Mouse (Mus musculus): ENCODE results near the gene Cby1. TPM values are rescaled to one million over a fixed set of nuclear protein-coding genes. Genes with fewer than 3 reads are reported as not detected.

The Cby1 gene
- polyA plus RNA-seq, 1 experiment from 2014 or later: 94.6 TPM

Other genes with a start within 250 kb of the Cby1 start
- gene Csnk1e, start 203.6 kb upstream of the Cby1 start, polyA plus RNA-seq (2015; fragmentation: Nextera tagmentation; extraction: Ambion mirVana): 178 and 216 TPM in 2 replicates
- not detected in 2 replicates for gene Kcnj4, start 154.0 kb upstream of the Cby1 start, polyA plus RNA-seq (2015; fragmentation: Nextera tagmentation; extraction: Ambion mirVana)
- gene Kdelr3, start 142.8 kb upstream of the Cby1 start, polyA plus RNA-seq (2015; fragmentation: Nextera tagmentation; extraction: Ambion mirVana): 18.5 and 23.9 TPM in 2 replicates
- 47.9 and 49.6 TPM in 2 replicates for gene Ddx17, start 112.5 kb upstream of the Cby1 start, polyA plus RNA-seq (2015; fragmentation: Nextera tagmentation; extraction: Ambion mirVana)
- 1.0 and 1.8 TPM in 2 replicates for gene Dmc1, start 54.1 kb upstream of the Cby1 start, polyA plus RNA-seq (2015; fragmentation: Nextera tagmentation; extraction: Ambion mirVana)
- 3.0 and 3.7 TPM in 2 replicates for gene Fam227a, start 243 bp upstream of the Cby1 start, polyA plus RNA-seq (2015; fragmentation: Nextera tagmentation; extraction: Ambion mirVana)
- 231 and 246 TPM in 2 replicates for gene Tomm22, start 11.7 kb downstream of the Cby1 start, polyA plus RNA-seq (2015; fragmentation: Nextera tagmentation; extraction: Ambion mirVana)
- gene Josd1, start 28.7 kb downstream of the Cby1 start, polyA plus RNA-seq (2015; fragmentation: Nextera tagmentation; extraction: Ambion mirVana): 20.6 and 21.8 TPM in 2 replicates
- 43.2 and 44.0 TPM in 2 replicates for gene Gtpbp1, start 31.6 kb downstream of the Cby1 start, polyA plus RNA-seq (2015; fragmentation: Nextera tagmentation; extraction: Ambion mirVana)
- gene Sun2, start 83.3 kb downstream of the Cby1 start, polyA plus RNA-seq (2015; fragmentation: Nextera tagmentation; extraction: Ambion mirVana): 5.5 and 6.2 TPM in 2 replicates
- gene Dnal4, start 118.7 kb downstream of the Cby1 start, polyA plus RNA-seq (2015; fragmentation: Nextera tagmentation; extraction: Ambion mirVana): 58.4 and 63.7 TPM in 2 replicates
- gene Nptxr, start 145.6 kb downstream of the Cby1 start, polyA plus RNA-seq (2015; fragmentation: Nextera tagmentation; extraction: Ambion mirVana): 39.9 and 49.0 TPM in 2 replicates
- gene Npcd, start 175.0 kb downstream of the Cby1 start, polyA plus RNA-seq (2015; fragmentation: Nextera tagmentation; extraction: Ambion mirVana): 0.42 and 0.72 TPM in 2 replicates
- 53.1 and 64.3 TPM in 2 replicates for gene Cbx6, start 175.5 kb downstream of the Cby1 start, polyA plus RNA-seq (2015; fragmentation: Nextera tagmentation; extraction: Ambion mirVana)
- gene Apobec3, start 232.5 kb downstream of the Cby1 start, polyA plus RNA-seq (2015; fragmentation: Nextera tagmentation; extraction: Ambion mirVana): 4.8 and 44.4 TPM in 2 replicates